Mouse (Mus musculus) limb, embryonic 10.5 days (tissue): ENCODE results near the gene Adamts17. TPM values are rescaled to one million over a fixed set of nuclear protein-coding genes. Genes with fewer than 3 reads are reported as not detected.

ENCODE experiments used
- DNase-seq: peaks from one replicate; pipeline ENCODE4 v3.0.0-alpha.2; 2017; ENCODE audit warnings: low spot score
- H3K27ac ChIP-seq: fragments of 300-500 bp; sonication (generic); 2 replicates; pipeline ENCODE4 v1.5.1; 2016; ENCODE audit warnings: mild to moderate bottlenecking
- H3K27me3 ChIP-seq: fragments of 300-500 bp; sonication (generic); 2 replicates; pipeline ENCODE4 v1.6.1; 2016; ENCODE audit warnings: low read depth, mild to moderate bottlenecking; ENCODE audit not compliant: poor library complexity, severe bottlenecking
- H3K36me3 ChIP-seq: fragments of 300-500 bp; sonication (generic); 2 replicates; pipeline ENCODE4 v1.6.1; 2016; ENCODE audit warnings: mild to moderate bottlenecking, moderate library complexity
- H3K4me1 ChIP-seq: fragments of 300-500 bp; sonication (generic); 2 replicates; pipeline ENCODE4 v1.6.1; 2016
- H3K4me3 ChIP-seq: fragments of 300-500 bp; sonication (generic); 2 replicates; pipeline ENCODE4 v1.5.1; 2016; ENCODE audit warnings: mild to moderate bottlenecking, moderate library complexity
- H3K9me3 ChIP-seq: fragments of 300-500 bp; sonication (generic); replicated peaks from 2 replicates; pipeline ENCODE4 v1.6.1; 2016; ENCODE audit warnings: mild to moderate bottlenecking
- WGBS: fragments of 180-500 bp; shearing (Covaris S2); methylation state at CpG from one replicate; pipeline ENCODE4 v1.1.7; 2016; 5-methylcytosine and 5-hydroxymethylcytosine counted together
- polyA plus RNA-seq: library from polyadenylated mRNA; unstranded; fragments of >200 nt; fragmentation: Nextera tagmentation; extraction: Ambion mirVana; gene quantifications from 2 replicates; pipeline ENCODE4 v1.2.1, GENCODE M21; 2016

Adamts17 gene
- polyA plus RNA-seq, 1 experiment from 2014 or later = 6.7 TPM

GRCm38 (mm10) chr7:66967206-66967919, 127.8 kb downstream of the Adamts17 start:
- DNase-seq = no peak
- H3K9me3 ChIP-seq = no peaks in the 10 kb centered on the region
- H3K4me1 ChIP-seq = peaks cover 64% of the 10 kb centered on the region
- H3K27me3 ChIP-seq = no peaks in the 10 kb centered on the region
- WGBS = 59% methylated on average over 8 of the region's 8 CpGs
- no peak overlapping the region for H3K4me3 ChIP-seq
- H3K27ac ChIP-seq = peak overlapping the region; percentile 83
- H3K36me3 ChIP-seq = no peaks in the 10 kb centered on the region

- H3K27me3 ChIP-seq = no peaks in the 10 kb centered on the region
- no peak overlapping the region for H3K4me3 ChIP-seq
- DNase-seq = no peak
- H3K27ac ChIP-seq = peak overlapping the region; percentile 83
- no peaks in the 10 kb centered on the region for H3K36me3 ChIP-seq
- WGBS = 78% methylated on average over 6 of the region's 6 CpGs
- H3K9me3 ChIP-seq = no peaks in the 10 kb centered on the region
- peaks cover 61% of the 10 kb centered on the region for H3K4me1 ChIP-seq
These were observed 129.1 kb downstream of the Adamts17 start for GRCm38 (mm10) chr7:66968661-66969060.

GRCm38 (mm10) chr7:66969199-66969598, 129.7 kb downstream of the Adamts17 start:
- Histone ChIP-seq H3K4me3 (no peak overlapping the region), H3K27ac (peak overlapping the region; percentile 83; the same call in 1 of the 2 replicates), H3K36me3 (no peaks in the 10 kb centered on the region), H3K4me1 (peaks cover 61% of the 10 kb centered on the region), H3K27me3 (no peaks in the 10 kb centered on the region), H3K9me3 (no peaks in the 10 kb centered on the region)
- DNase-seq = no peak
- WGBS = 40% methylated on average over 2 of the region's 2 CpGs

GRCm38 (mm10) chr7:66970235-66970634, 130.7 kb downstream of the Adamts17 start:
- no peaks in the 10 kb centered on the region for H3K36me3 ChIP-seq
- 81% methylated on average over 2 of the region's 2 CpGs for WGBS
- no peaks in the 10 kb centered on the region for H3K27me3 ChIP-seq
- no peaks in the 10 kb centered on the region for H3K9me3 ChIP-seq
- no peak overlapping the region for H3K4me3 ChIP-seq
- H3K27ac ChIP-seq = peak overlapping the region; percentile 83
- no peak for DNase-seq
- peaks cover 68% of the 10 kb centered on the region for H3K4me1 ChIP-seq

GRCm38 (mm10) chr7:66970974-66971373, 131.4 kb downstream of the Adamts17 start:
- DNase-seq = no peak
- no peak overlapping the region for H3K4me3 ChIP-seq
- 74% methylated on average over 2 of the region's 2 CpGs for WGBS
- H3K4me1 ChIP-seq = peaks cover 66% of the 10 kb centered on the region
- H3K9me3 ChIP-seq = no peaks in the 10 kb centered on the region
- peak overlapping the region; percentile 83; the same call in 1 of the 2 replicates for H3K27ac ChIP-seq
- H3K27me3 ChIP-seq = no peaks in the 10 kb centered on the region
- H3K36me3 ChIP-seq = no peaks in the 10 kb centered on the region

GRCm38 (mm10) chr7:66974859-66975258, 135.3 kb downstream of the Adamts17 start:
- Histone ChIP-seq H3K4me3 (no peak overlapping the region), H3K36me3 (no peaks in the 10 kb centered on the region), H3K27ac (peak overlapping the region; percentile 27), H3K9me3 (no peaks in the 10 kb centered on the region), H3K4me1 (peaks cover 29% of the 10 kb centered on the region), H3K27me3 (no peaks in the 10 kb centered on the region)
- WGBS = 84% methylated on average over 10 of the region's 10 CpGs
- no peak for DNase-seq

GRCm38 (mm10) chr7:66976371-66976770, 136.8 kb downstream of the Adamts17 start:
- Histone ChIP-seq H3K9me3 (no peaks in the 10 kb centered on the region), H3K36me3 (no peaks in the 10 kb centered on the region), H3K4me3 (no peak overlapping the region), H3K27me3 (no peaks in the 10 kb centered on the region), H3K4me1 (peaks cover 14% of the 10 kb centered on the region), H3K27ac (no peak overlapping the region)
- WGBS = 96% methylated on average over 9 of the region's 9 CpGs
- DNase-seq = no peak

- H3K27ac ChIP-seq = no peak overlapping the region
These were observed 142.1 kb downstream of the Adamts17 start for GRCm38 (mm10) chr7:66981591-66981990.

GRCm38 (mm10) chr7:66982084-66982483, 142.5 kb downstream of the Adamts17 start:
- Histone ChIP-seq H3K27ac (no peak overlapping the region), H3K4me1 (peaks cover 5% of the 10 kb centered on the region; the same call in 1 of the 2 replicates), H3K9me3 (no peaks in the 10 kb centered on the region), H3K27me3 (no peaks in the 10 kb centered on the region), H3K4me3 (no peak overlapping the region), H3K36me3 (no peaks in the 10 kb centered on the region; the same call in 1 of the 2 replicates)
- DNase-seq = no peak
- WGBS = 85% methylated on average over 5 of the region's 5 CpGs

More at GRCm38 (mm10) chr7:66981591-66981990, 142.1 kb downstream of the Adamts17 start:
- no peaks in the 10 kb centered on the region for H3K9me3 ChIP-seq
- WGBS = 80% methylated on average over 6 of the region's 6 CpGs
- no peaks in the 10 kb centered on the region; the same call in 1 of the 2 replicates for H3K36me3 ChIP-seq
- H3K27me3 ChIP-seq = no peaks in the 10 kb centered on the region
- no peak overlapping the region for H3K4me3 ChIP-seq
- H3K4me1 ChIP-seq = peaks cover 5% of the 10 kb centered on the region; the same call in 1 of the 2 replicates
- no peak for DNase-seq

GRCm38 (mm10) chr7:66987671-66988070, 148.1 kb downstream of the Adamts17 start:
- Histone ChIP-seq H3K36me3 (no peaks in the 10 kb centered on the region; the same call in 1 of the 2 replicates), H3K4me3 (no peak overlapping the region), H3K4me1 (no peaks in the 10 kb centered on the region), H3K27me3 (no peaks in the 10 kb centered on the region), H3K9me3 (no peaks in the 10 kb centered on the region), H3K27ac (no peak overlapping the region)
- DNase-seq = no peak
- 98% methylated on average over 4 of the region's 4 CpGs for WGBS

- no peaks in the 10 kb centered on the region; the same call in 1 of the 2 replicates for H3K36me3 ChIP-seq
- no peak for DNase-seq
- no peaks in the 10 kb centered on the region for H3K27me3 ChIP-seq
- H3K27ac ChIP-seq = no peak overlapping the region
- H3K4me1 ChIP-seq = no peaks in the 10 kb centered on the region
- no peak overlapping the region for H3K4me3 ChIP-seq
- 92% methylated on average over 3 of the region's 3 CpGs for WGBS
- no peaks in the 10 kb centered on the region for H3K9me3 ChIP-seq
These were observed 148.9 kb downstream of the Adamts17 start for GRCm38 (mm10) chr7:66988441-66988840.

GRCm38 (mm10) chr7:66989357-66990045, 150.0 kb downstream of the Adamts17 start:
- no peaks in the 10 kb centered on the region; the same call in 1 of the 2 replicates for H3K4me1 ChIP-seq
- no peak overlapping the region for H3K4me3 ChIP-seq
- H3K9me3 ChIP-seq = no peaks in the 10 kb centered on the region
- H3K27ac ChIP-seq = no peak overlapping the region
- H3K36me3 ChIP-seq = no peaks in the 10 kb centered on the region
- WGBS = 94% methylated on average over 3 of the region's 3 CpGs
- H3K27me3 ChIP-seq = no peaks in the 10 kb centered on the region
- DNase-seq = no peak

GRCm38 (mm10) chr7:66998821-66999220, 159.3 kb downstream of the Adamts17 start:
- no peaks in the 10 kb centered on the region for H3K36me3 ChIP-seq
- H3K4me3 ChIP-seq = no peak overlapping the region
- no peaks in the 10 kb centered on the region for H3K27me3 ChIP-seq
- H3K27ac ChIP-seq = no peak overlapping the region
- no peak for DNase-seq
- H3K4me1 ChIP-seq = peaks cover 20% of the 10 kb centered on the region
- WGBS = 90% methylated on average over 6 of the region's 6 CpGs
- no peaks in the 10 kb centered on the region for H3K9me3 ChIP-seq
